Mouse (Mus musculus) gastrocnemius, adult 8-10 months (tissue): ENCODE measurements around the gene Clasp1. TPM values are rescaled to one million over a fixed set of nuclear protein-coding genes. Genes with fewer than 3 reads are reported as not detected.

Experiments used
- DNase-seq, 2 experiments: peaks; one replicate each; pipeline ENCODE4 v3.0.0; 2022; ENCODE audit warnings: low spot score in 2 of 2
- total RNA-seq, 4 experiments: library from RNA; stranded (reverse); gene quantifications; 2 replicates each; pipeline ENCODE4 v1.2.4; 2022

Gene Clasp1
- total RNA-seq, 4 experiments from 2014 or later = 45.8 to 55.5 (median 51.7) TPM

DNA sequence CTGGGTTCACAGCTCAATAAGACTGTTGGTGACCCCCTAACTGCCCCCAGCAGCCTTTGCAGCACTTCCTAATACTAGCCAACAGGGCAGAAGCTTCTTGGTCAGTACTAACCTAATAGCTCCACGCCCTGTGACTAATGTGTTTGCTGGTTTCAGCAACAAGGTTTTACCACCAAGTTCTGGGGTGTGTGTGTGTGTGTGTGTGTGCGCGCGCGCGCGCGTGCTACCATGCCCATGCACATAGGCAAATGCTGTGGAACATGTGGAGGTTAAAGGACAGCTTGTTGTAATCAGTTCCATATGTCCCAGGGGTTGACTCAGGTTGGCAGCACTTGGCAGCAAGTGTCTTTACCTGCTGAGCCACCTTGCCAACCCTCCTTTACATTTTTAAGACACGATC lies 105.7 kb downstream of the Clasp1 start:
- no peak for DNase-seq

GRCm38 (mm10) chr1:118498311-118498710 lies 109.5 kb downstream of the Clasp1 start:
- DNase-seq = peak; percentile 57 to 62

DNA sequence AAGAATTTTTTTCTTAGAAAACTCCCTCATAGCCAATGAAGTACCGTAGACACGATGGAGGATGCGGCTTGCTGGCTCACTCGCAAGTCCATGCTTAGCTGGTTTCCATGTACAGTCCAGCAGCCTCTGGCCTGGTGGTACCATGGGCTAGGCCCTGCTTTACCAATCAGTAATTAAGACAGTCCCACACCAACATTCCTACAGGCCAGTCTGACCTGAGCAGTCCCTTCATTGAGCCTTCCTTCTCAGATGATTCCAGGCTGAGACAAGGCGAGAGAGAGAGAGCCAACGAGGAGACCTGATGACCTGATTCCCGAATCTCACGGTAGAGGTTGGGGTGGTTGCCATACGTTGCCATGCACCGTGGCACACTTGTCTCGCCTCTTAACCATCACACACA lies 111.7 kb downstream of the Clasp1 start:
- DNase-seq = no peak

DNA sequence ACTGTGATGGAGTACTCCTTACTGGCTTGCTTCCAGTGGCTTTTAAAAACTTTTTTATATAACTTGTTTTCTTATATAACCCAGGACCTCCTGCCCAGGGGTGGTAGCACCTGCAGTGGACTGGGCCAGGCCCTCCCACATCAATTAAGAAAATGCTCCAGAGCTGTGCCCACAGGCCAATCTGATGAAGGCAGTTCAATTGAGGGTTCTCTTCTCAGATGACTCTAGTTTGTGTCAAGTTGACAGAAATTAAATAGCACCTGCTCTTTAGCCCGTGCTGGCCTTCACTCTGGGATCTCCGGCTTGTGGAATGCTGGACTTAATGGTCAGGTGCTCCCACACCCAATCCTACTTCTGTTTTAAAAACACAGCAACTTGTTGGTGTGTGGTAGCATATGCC lies 112.8 kb downstream of the Clasp1 start:
- DNase-seq = no peak

GRCm38 (mm10) chr1:118505746-118506145 lies 116.9 kb downstream of the Clasp1 start:
- no peak for DNase-seq

- DNase-seq = no peak
Observed at GRCm38 (mm10) chr1:118510996-118511395, 122.1 kb downstream of the Clasp1 start.

- no peak for DNase-seq
Observed at GRCm38 (mm10) chr1:118511738-118512530, 123.1 kb downstream of the Clasp1 start.

DNA sequence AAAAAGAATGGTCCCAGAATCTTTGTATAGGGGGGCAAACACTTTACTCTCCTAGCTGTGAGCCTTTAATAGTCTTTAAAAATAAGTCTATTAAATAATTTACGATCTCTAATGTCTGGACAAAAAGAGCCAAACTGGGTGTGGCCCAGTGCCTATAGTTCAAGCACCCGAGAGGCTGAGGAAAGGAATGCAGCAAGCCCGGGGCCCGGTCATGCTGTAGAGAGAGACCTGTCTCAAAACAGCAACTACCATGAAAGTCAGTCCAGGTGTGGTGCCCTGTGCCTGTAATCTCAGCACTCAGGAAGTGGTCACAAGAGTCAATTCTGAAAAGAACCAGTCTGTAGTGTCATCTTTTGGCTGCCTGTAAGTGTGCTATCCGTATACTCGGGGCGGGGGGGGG lies 127.4 kb downstream of the Clasp1 start:
- DNase-seq = no peak

GRCm38 (mm10) chr1:118523161-118523560 lies 134.3 kb downstream of the Clasp1 start:
- no peak for DNase-seq

DNA sequence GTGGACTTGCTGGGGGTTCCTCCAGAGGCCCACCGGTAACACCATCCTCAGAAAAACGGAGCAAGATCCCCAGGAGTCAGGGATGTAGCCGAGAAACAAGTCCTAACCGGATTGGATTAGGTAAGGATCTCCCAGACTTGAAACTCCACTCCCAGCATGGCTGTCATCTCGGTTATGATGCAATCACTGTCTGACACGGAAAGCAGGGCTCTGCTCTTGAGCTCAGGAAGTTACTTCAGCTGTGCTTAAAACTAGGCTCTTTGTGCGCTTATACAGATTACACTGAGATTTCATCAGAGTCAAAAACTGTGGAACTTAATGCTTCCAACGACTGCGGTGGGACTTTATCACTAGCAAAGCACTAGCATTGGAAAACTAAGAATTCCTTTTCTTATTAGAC lies 136.5 kb downstream of the Clasp1 start:
- no peak for DNase-seq

DNA sequence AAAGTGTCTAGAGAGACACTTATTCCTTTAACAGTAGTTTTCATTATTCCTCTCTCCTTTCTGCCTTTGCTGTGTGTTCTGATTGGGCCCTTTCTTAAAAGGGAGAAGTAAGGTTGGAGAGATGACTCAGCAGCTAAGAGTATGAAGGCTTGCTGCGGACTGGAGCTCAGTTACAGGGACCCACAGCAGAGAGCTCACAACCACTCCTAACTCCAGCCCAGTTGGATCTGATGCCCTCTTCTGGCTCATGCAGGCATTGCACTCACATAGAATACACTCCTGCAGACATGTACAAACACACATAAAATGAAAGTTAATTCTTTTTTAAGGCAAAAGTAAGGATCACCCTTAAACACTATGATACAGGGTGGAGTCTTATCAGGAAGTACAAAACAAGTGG lies 140.4 kb downstream of the Clasp1 start:
- DNase-seq = no peak

DNA sequence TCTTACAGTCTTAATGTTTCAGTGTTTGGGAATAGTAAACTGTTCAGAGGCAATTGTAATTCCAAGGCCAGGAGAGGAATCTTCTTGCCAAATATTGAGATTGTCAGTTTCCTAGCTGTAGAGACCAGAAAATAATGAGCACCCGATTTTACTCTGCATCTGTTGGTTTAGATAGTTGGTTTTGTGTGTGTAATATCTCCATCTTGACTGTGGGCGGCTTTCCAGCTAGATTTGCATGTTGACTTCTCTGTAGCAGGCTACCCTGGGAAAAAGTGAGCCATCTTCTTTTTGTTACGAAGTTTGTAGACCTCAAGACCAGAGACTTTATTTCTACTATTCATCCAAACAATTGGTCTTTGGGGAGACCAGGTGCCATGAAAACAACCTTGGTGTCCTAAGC lies 142.4 kb downstream of the Clasp1 start:
- no peak for DNase-seq

GRCm38 (mm10) chr1:118536021-118536420 lies 147.2 kb downstream of the Clasp1 start:
- DNase-seq = no peak

- DNase-seq = no peak
Observed at GRCm38 (mm10) chr1:118539046-118539445, 150.2 kb downstream of the Clasp1 start.

- no peak for DNase-seq
Observed at GRCm38 (mm10) chr1:118542880-118543279, 154.0 kb downstream of the Clasp1 start.

DNA sequence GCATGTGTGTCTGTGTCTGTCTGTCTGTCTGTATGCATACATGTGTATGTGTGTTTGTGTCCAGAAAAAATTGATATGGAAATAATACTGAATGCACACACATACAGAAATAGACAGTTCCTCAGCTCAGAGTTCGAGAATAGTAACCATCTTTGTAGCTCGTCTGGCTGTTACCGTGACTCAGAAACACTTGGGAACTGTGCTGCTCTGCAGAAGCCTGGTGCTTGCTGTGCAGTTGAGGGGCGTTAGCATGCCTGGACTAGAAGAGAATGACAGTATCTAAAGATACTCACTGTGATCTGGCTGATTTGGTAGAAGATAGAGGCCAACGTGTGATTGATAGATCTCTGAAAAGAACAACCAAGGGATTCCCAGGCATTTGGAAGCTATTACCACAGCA lies 159.9 kb downstream of the Clasp1 start:
- no peak for DNase-seq

GRCm38 (mm10) chr1:118551152-118551551 lies 162.3 kb downstream of the Clasp1 start:
- DNase-seq = no peak

DNA sequence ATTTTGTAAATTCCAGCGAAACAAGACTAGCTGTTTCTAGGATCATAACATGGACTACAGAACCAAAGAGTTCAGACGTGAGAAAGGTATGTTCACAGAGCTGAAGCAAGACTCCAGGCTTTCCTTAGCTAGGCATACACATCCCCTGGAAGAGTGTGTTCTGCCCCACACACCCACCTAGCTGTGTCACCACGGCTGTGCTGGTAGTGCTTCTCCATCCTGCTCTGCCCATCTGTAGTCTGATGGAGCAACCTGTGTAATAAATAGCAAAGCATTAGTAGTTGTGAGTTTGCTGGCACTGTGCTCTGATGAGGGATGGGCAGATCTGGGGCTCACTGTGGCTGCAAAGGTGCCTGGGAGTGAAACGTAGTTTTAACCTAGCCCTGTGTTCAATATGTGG lies 163.2 kb downstream of the Clasp1 start:
- DNase-seq = no peak

- no peak for DNase-seq
Observed at GRCm38 (mm10) chr1:118553045-118553444, 164.2 kb downstream of the Clasp1 start.

- no peak for DNase-seq
Observed at GRCm38 (mm10) chr1:118553451-118553850, 164.6 kb downstream of the Clasp1 start.

DNA sequence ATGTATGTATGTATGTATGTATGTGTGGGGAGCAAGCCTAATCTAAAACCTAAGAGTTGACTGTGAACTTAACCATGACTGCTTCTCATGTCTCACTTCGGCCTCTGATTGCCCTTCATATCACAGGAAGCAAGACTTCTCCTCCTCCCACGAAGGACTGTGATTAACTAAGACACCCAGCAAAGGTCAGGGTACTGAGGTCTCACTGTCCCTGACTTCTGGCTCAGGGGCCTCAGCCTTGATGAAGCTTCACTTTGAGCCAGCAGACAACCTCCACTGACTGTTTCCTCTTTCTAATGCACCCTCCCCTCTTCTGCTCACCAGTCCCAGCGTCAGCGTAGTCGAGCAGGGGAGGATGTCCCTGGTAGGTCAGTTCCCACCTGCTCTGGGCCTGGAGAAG lies 166.1 kb downstream of the Clasp1 start:
- no peak for DNase-seq

DNA sequence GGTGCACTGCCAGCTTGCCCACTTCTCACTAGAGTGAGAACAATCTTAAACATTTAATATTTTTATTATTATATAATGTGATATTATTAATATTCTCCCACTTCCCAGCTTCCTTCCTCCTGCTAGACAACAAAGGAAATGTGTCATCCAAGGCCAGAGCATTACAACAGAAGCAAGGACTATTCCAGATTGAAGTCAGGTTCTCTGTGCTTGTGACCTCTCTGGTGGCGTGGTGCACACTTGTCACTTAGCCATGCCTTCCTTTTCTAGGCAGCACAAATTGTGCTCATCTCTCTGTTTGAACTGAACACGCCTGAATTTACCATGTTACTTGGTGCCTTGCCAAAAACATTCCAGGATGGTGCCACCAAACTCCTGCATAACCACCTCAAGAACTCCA lies 170.9 kb downstream of the Clasp1 start:
- DNase-seq = no peak

DNA sequence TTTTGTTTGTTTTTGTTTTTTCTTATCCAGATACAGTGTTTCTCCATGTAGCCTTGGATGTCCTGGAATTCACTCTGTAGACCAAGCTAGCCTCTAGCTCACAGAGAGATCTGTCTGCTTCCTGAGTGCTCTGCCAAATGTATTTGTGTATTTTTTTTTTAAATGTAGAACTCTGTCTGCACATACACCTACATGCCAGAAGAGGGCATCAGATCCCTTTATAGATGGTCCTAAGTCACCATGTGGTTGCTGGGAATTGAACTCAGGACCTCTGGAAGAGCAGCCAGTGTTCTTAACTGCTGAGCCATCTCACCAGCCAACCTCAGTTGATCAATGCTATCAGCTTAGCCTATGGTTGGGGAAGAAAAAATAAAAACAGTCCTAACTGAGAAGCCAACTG lies 175.7 kb downstream of the Clasp1 start:
- no peak for DNase-seq

- DNase-seq = no peak
Observed at GRCm38 (mm10) chr1:118567659-118568058, 178.8 kb downstream of the Clasp1 start.
